Mouse (Mus musculus) megakaryocyte, embryonic 14.5 days (primary cell): ENCODE measurements at regions not wholly inside any gene's neighbourhood (a gene's known extent, or its start where the extent isn't known, plus 50 kb on each side); places are given as distances from the start of the nearest gene placed in this dataset.

ENCODE experiments used
- FLI1 ChIP-seq: IDR thresholded peaks from 2 replicates; pipeline ENCODE4 v1.6.1; 2012; ENCODE audit warnings: low read length, inconsistent platforms, mixed read lengths
- GATA1 ChIP-seq: IDR thresholded peaks from 3 replicates; pipeline ENCODE4 v1.6.1; 2012; ENCODE audit warnings: mixed read lengths, low read length, inconsistent platforms, borderline replicate concordance

DNA sequence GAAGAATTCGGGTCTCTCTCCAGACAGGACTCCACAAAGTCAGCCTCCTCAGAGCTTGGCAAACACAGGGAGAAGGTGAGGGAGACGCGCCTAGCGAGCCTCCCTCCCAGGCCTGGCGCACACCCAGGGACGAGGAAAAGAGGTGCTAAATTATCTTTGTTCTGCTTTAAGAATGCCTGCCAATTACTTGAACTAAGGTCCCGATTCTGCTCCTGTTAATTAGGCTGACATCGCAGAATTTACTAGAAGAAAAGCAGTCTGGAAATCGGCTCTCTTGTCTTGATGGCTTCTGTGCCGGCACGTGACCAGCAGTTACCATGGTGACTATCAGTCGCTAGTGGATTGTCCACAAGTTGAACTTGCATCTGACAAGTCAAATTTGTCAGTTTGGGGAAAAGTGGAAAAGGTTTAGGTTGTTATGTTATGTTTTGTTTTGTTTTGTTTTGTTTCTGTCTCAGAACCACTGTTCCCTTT lies 152.8 kb downstream of the Bcl2l11 start:
- no peak for TF ChIP-seq GATA1
- no peak for TF ChIP-seq FLI1
